Mouse (Mus musculus): Measurements from ENCODE around the gene Myoz1. TPM values are rescaled to one million over a fixed set of nuclear protein-coding genes. Genes with fewer than 3 reads are reported as not detected.
A peak's percentile ranks its signal among the peaks of the same experiment; 100 is the strongest.

Gene Myoz1
- total and polyA plus RNA-seq, 3 experiments: 1.7 to 2.6 (median 2.4) TPM

GRCm38 (mm10) chr14:20698515-20698914 lies 42.2 kb upstream of the Myoz1 start:
- H3K4me1 ChIP-seq (ENCODE audit: control insufficient read depth in 1 of 2, insufficient read depth in 2 of 2): peaks cover 18 to 65% of the 10 kb centered on the region in 2 experiments

GRCm38 (mm10) chr14:20696986-20697385 lies 40.6 kb upstream of the Myoz1 start:
- Histone ChIP-seq H3K79me2 (replicated peaks; ENCODE audit: control insufficient read depth, extremely low read depth, insufficient read depth, poor library complexity, severe bottlenecking) (peaks cover 65% of the 10 kb centered on the region), H3K4me3 (replicated peaks in 1 of 3; ENCODE audit: low read depth in 2 of 3, low read length in 2 of 3, poor library complexity in 1 of 3) (no peak overlapping the region), H3K27me3 (replicated peaks) (no peaks in the 10 kb centered on the region), H3K36me3 (replicated peaks in 1 of 2; ENCODE audit: control insufficient read depth in 1 of 2, insufficient read depth in 1 of 2, low read length in 1 of 2) (peaks cover 21 to 72% of the 10 kb centered on the region in 2 experiments), H3K9ac (ENCODE audit: insufficient read depth, low read depth) (peak overlapping the region; percentile 79; the same call in 1 of the 2 replicates), H3K4me2 (ENCODE audit: insufficient read depth, low read depth, poor library complexity, severe bottlenecking) (peak overlapping the region; percentile 90), H3K27ac (ENCODE audit: insufficient read depth, low read depth) (peak overlapping the region; percentile 24; the same call in 1 of the 2 replicates), H3K4me1 (ENCODE audit: control insufficient read depth in 1 of 2, insufficient read depth in 2 of 2) (peaks cover 21 to 67% of the 10 kb centered on the region in 2 experiments), H3K9me3 (replicated peaks; ENCODE audit: low read length) (no peaks in the 10 kb centered on the region)
- in situ Hi-C loops (cut with MboI; ENCODE audit: low pct_ligation_motif_present, low pct_unique_long_range_greater_than_20kb, low sequenced_read_pairs) (no loop called here), dilution Hi-C loops (cut with MboI; ENCODE audit: extremely low pct_ligation_motif_present, extremely low pct_unique_long_range_greater_than_20kb, low sequenced_read_pairs) (no loop called here)
- TF ChIP-seq USF2 (conservative IDR thresholded peaks at IDR 0.05; ENCODE audit: low read depth, low read length) (no peak), SMC3 (IDR thresholded peaks at IDR 0.05; ENCODE audit: low read depth, low read length) (peak; percentile 28), ZMIZ1 (IDR thresholded peaks at IDR 0.05; ENCODE audit: low read depth, low read length) (no peak), RCOR1 (conservative IDR thresholded peaks at IDR 0.05; ENCODE audit: low read depth, low read length) (no peak), CTCF (conservative IDR thresholded peaks at IDR 0.05 in 1 of 2, IDR thresholded peaks at IDR 0.05 in 1 of 2; ENCODE audit: low read depth in 2 of 2, low read length in 2 of 2) (peak in 1 of 2 experiments; percentile 61; a peak in 2 of 4 replicates), ZNF384 (IDR thresholded peaks at IDR 0.05; ENCODE audit: low read depth, low read length) (no peak), RAD21 (IDR thresholded peaks at IDR 0.05; ENCODE audit: low read depth, low read length) (peak; percentile 59)
- DNase-seq (ENCODE audit: extremely low read depth): no peak

More at GRCm38 (mm10) chr14:20698515-20698914, 42.2 kb upstream of the Myoz1 start:
- Histone ChIP-seq H3K79me2 (replicated peaks; ENCODE audit: control insufficient read depth, extremely low read depth, insufficient read depth, poor library complexity, severe bottlenecking) (peaks cover 79% of the 10 kb centered on the region), H3K9me3 (replicated peaks; ENCODE audit: low read length) (no peaks in the 10 kb centered on the region), H3K27me3 (replicated peaks) (no peaks in the 10 kb centered on the region), H3K9ac (ENCODE audit: insufficient read depth, low read depth) (0 out of 2 replicates have a peak overlapping the region, but pooled peaks have one; percentile 20), H3K4me3 (replicated peaks in 1 of 3; ENCODE audit: low read depth in 2 of 3, low read length in 2 of 3, poor library complexity in 1 of 3) (no peak overlapping the region), H3K4me2 (ENCODE audit: insufficient read depth, low read depth, poor library complexity, severe bottlenecking) (0 out of 2 replicates have a peak overlapping the region, but pooled peaks have one; percentile 4), H3K36me3 (replicated peaks in 1 of 2; ENCODE audit: control insufficient read depth in 1 of 2, insufficient read depth in 1 of 2, low read length in 1 of 2) (peaks cover 7 to 57% of the 10 kb centered on the region in 2 experiments), H3K27ac (ENCODE audit: insufficient read depth, low read depth) (no peak overlapping the region)
- dilution Hi-C loops (cut with MboI; ENCODE audit: extremely low pct_ligation_motif_present, extremely low pct_unique_long_range_greater_than_20kb, low sequenced_read_pairs): no loop called here
- in situ Hi-C loops (cut with MboI; ENCODE audit: low pct_ligation_motif_present, low pct_unique_long_range_greater_than_20kb, low sequenced_read_pairs): no loop called here
- no peak for TF ChIP-seq PAX5 (IDR thresholded peaks at IDR 0.05; ENCODE audit: low read length)
- TF ChIP-seq MYC (IDR thresholded peaks at IDR 0.05; ENCODE audit: low read depth, low read length): no peak
- TF ChIP-seq EP300 (IDR thresholded peaks at IDR 0.05; ENCODE audit: low read length): no peak
- TF ChIP-seq GABPA (IDR thresholded peaks at IDR 0.05; ENCODE audit: insufficient replicate concordance, low read depth, low read length): no peak
- no peak for TF ChIP-seq ZC3H11A (IDR thresholded peaks at IDR 0.05; ENCODE audit: low read depth, low read length)
- TF ChIP-seq RCOR1 (conservative IDR thresholded peaks at IDR 0.05; ENCODE audit: low read depth, low read length): no peak
- no peak for DNase-seq (ENCODE audit: extremely low read depth)
